Mouse (Mus musculus): ENCODE measurements at regions not wholly inside any gene's neighbourhood (a gene's known extent, or its start where the extent isn't known, plus 50 kb on each side); places are given as distances from the start of the nearest gene placed in this dataset.

GRCm38 (mm10) chr14:14574851-14575250, 127.2 kb upstream of the Slc4a7 start:
- intact Hi-C loops (cut with DNase I): loop anchor here (2.0 kb wide), 1 partner anchor 36 kb away; no protein-coding TSS in a partner anchor

GRCm38 (mm10) chr14:14591939-14592338, 110.1 kb upstream of the Slc4a7 start:
- intact Hi-C loops (cut with DNase I): no loop called here
- no peak for DNase-seq (ENCODE audit: low spot score in 2 of 2)

More at GRCm38 (mm10) chr14:14574851-14575250, 127.2 kb upstream of the Slc4a7 start:
- no peak for DNase-seq (ENCODE audit: low spot score in 2 of 2)

- intact Hi-C loops (cut with DNase I): no loop called here
- no peak for DNase-seq (ENCODE audit: low spot score in 2 of 2)
Observed at GRCm38 (mm10) chr14:14594753-14595152, 107.3 kb upstream of the Slc4a7 start.

GRCm38 (mm10) chr14:14596057-14596809, 105.8 kb upstream of the Slc4a7 start:
- intact Hi-C loops (cut with DNase I): no loop called here

GRCm38 (mm10) chr14:14599586-14599985, 102.5 kb upstream of the Slc4a7 start:
- intact Hi-C loops (cut with DNase I): no loop called here
- DNase-seq (ENCODE audit: low spot score in 2 of 2): no peak

More at GRCm38 (mm10) chr14:14596057-14596809, 105.8 kb upstream of the Slc4a7 start:
- DNase-seq (ENCODE audit: low spot score in 2 of 2): no peak

- no peak for DNase-seq (ENCODE audit: low spot score in 2 of 2)
- intact Hi-C loops (cut with DNase I): no loop called here
Observed at GRCm38 (mm10) chr14:14599990-14600389, 102.1 kb upstream of the Slc4a7 start.

GRCm38 (mm10) chr14:14603439-14603838, 98.6 kb upstream of the Slc4a7 start:
- intact Hi-C loops (cut with DNase I): no loop called here
- DNase-seq (ENCODE audit: low spot score in 2 of 2): no peak

- DNase-seq (ENCODE audit: low spot score in 2 of 2): no peak
- intact Hi-C loops (cut with DNase I): no loop called here
Observed at GRCm38 (mm10) chr14:14607074-14607473, 95.0 kb upstream of the Slc4a7 start.

GRCm38 (mm10) chr14:14612245-14612644, 89.8 kb upstream of the Slc4a7 start:
- intact Hi-C loops (cut with DNase I): no loop called here
- no peak for DNase-seq (ENCODE audit: low spot score in 2 of 2)

- DNase-seq (ENCODE audit: low spot score in 2 of 2): no peak
- intact Hi-C loops (cut with DNase I): no loop called here
Observed at GRCm38 (mm10) chr14:14620316-14620715, 81.8 kb upstream of the Slc4a7 start.

- intact Hi-C loops (cut with DNase I): no loop called here
- no peak for DNase-seq (ENCODE audit: low spot score in 2 of 2)
Observed at GRCm38 (mm10) chr14:14628673-14629072, 73.4 kb upstream of the Slc4a7 start.

GRCm38 (mm10) chr14:14631750-14632149, 70.3 kb upstream of the Slc4a7 start:
- DNase-seq (ENCODE audit: low spot score in 2 of 2): no peak
- intact Hi-C loops (cut with DNase I): loop anchor here (5.0 kb wide), 1 partner anchor 71 kb away; the partner anchor contains the start of gene Slc4a7

- peak; percentile 7 to 13 for DNase-seq (ENCODE audit: low spot score in 2 of 2)
- intact Hi-C loops (cut with DNase I): loop anchor here (5.0 kb wide), 1 partner anchor 70 kb away; the partner anchor contains the start of gene Slc4a7
Observed at GRCm38 (mm10) chr14:14632471-14632870, 69.6 kb upstream of the Slc4a7 start.

GRCm38 (mm10) chr14:14632951-14633931, 68.8 kb upstream of the Slc4a7 start:
- DNase-seq (ENCODE audit: low spot score in 2 of 2): peak; percentile 62 to 63
- intact Hi-C loops (cut with DNase I): loop anchor here (5.0 kb wide), 1 partner anchor 69 kb away; the partner anchor contains the start of gene Slc4a7

GRCm38 (mm10) chr14:14634021-14634420, 68.1 kb upstream of the Slc4a7 start:
- no peak for DNase-seq (ENCODE audit: low spot score in 2 of 2)
- intact Hi-C loops (cut with DNase I): loop anchor here (5.0 kb wide), 1 partner anchor 68 kb away; the partner anchor contains the start of gene Slc4a7

- intact Hi-C loops (cut with DNase I): no loop called here
- no peak for DNase-seq (ENCODE audit: low spot score in 2 of 2)
Observed at GRCm38 (mm10) chr14:14639102-14640015, 62.7 kb upstream of the Slc4a7 start.

GRCm38 (mm10) chr14:14640023-14640441, 62.0 kb upstream of the Slc4a7 start:
- intact Hi-C loops (cut with DNase I): no loop called here
- no peak for DNase-seq (ENCODE audit: low spot score in 2 of 2)

GRCm38 (mm10) chr14:14640557-14640956, 61.5 kb upstream of the Slc4a7 start:
- DNase-seq (ENCODE audit: low spot score in 2 of 2): no peak
- intact Hi-C loops (cut with DNase I): no loop called here

GRCm38 (mm10) chr14:14643533-14643932, 58.5 kb upstream of the Slc4a7 start:
- intact Hi-C loops (cut with DNase I): no loop called here
- no peak for DNase-seq (ENCODE audit: low spot score in 2 of 2)

All from left cerebral cortex, postnatal 36 days (tissue).